Mouse (Mus musculus): ENCODE results near the gene Dnaic1.
"Not testable (repeated sequence)": the region's sequence is repeated elsewhere in the genome, so short reads cannot be mapped to it uniquely, and the experiment has no call there.

Dnaic1 gene

GRCm38 (mm10) chr4:41671500-41671899, 101.9 kb downstream of the Dnaic1 start:
- no peak for DNase-seq

- no peak for DNase-seq
Measured at GRCm38 (mm10) chr4:41671963-41672480, 102.4 kb downstream of the Dnaic1 start.

GRCm38 (mm10) chr4:41672522-41672963, 103.0 kb downstream of the Dnaic1 start:
- DNase-seq, result no peak

- no peak for DNase-seq
Measured at GRCm38 (mm10) chr4:41673186-41673585, 103.6 kb downstream of the Dnaic1 start.

GRCm38 (mm10) chr4:41676248-41677005, 106.9 kb downstream of the Dnaic1 start:
- DNase-seq, result no peak

- no peak for DNase-seq
Measured at GRCm38 (mm10) chr4:41677006-41677629, 107.5 kb downstream of the Dnaic1 start.

- no peak for DNase-seq
Measured at GRCm38 (mm10) chr4:41678863-41679262, 109.3 kb downstream of the Dnaic1 start.

- DNase-seq, result no peak
Measured at GRCm38 (mm10) chr4:41679291-41679690, 109.7 kb downstream of the Dnaic1 start.

- no peak for DNase-seq
Measured at GRCm38 (mm10) chr4:41681176-41681575, 111.6 kb downstream of the Dnaic1 start.

- no peak for DNase-seq
Measured at GRCm38 (mm10) chr4:41681947-41682346, 112.4 kb downstream of the Dnaic1 start.

GRCm38 (mm10) chr4:41682789-41683188, 113.2 kb downstream of the Dnaic1 start:
- DNase-seq, result no peak

- DNase-seq, result not testable (repeated sequence)
Measured at GRCm38 (mm10) chr4:41683303-41683702, 113.7 kb downstream of the Dnaic1 start.

- not testable (repeated sequence) for DNase-seq
Measured at GRCm38 (mm10) chr4:41684131-41684930, 114.8 kb downstream of the Dnaic1 start.

GRCm38 (mm10) chr4:41684931-41685453, 115.4 kb downstream of the Dnaic1 start:
- not testable (repeated sequence) for DNase-seq

GRCm38 (mm10) chr4:41685882-41686492, 116.4 kb downstream of the Dnaic1 start:
- not testable (repeated sequence) for DNase-seq
